Mouse (Mus musculus): Measurements from ENCODE around the gene Sh3bp5.

DNA sequence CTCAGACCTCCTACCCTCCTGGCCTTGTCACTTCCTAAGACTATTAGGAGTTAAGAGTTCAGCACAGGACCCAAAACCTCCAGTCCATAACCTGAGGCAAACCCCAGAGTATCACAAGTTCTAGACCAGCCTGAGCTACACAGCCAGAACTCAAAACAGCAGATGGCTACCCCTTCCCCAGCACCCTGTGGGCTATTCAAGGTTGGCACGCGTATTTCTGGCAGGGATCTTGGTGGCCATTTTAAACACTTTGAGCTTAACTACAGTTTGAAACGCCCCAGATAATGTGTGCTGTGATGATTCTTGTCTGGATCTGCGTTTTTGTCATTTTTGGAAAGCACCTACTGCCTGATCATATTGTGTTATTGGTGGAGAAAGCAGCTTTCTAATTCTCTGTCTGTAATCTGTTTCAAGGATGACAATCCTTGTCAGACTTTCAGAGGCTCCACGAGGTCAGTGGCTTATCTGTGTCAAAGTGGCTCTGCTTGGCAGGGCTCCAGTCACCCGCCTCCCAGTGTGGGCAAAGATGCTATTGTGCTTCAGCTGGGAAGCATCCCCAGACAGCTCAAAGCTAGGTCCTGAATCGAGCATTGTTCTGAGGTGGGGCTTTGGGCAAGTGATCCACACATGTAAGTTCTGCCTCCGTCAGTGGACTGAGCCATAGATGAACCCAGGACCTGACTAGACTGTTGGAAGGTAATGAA is 2.1 kb upstream of the Sh3bp5 start:
- no peak for TF ChIP-seq CTCF (IDR thresholded peaks at IDR 0.05; ENCODE audit: borderline replicate concordance, control insufficient read depth, extremely low read depth, insufficient read depth, low read length, poor library complexity)
- TF ChIP-seq POLR2A (IDR thresholded peaks at IDR 0.05; ENCODE audit: control insufficient read depth, extremely low read depth, insufficient read depth, low read length, poor library complexity): no peak

All from thymus, adult 2 months (tissue).